Mouse (Mus musculus) midbrain, embryonic 10.5 days (tissue): ENCODE measurements around the gene Prkd2. TPM values are rescaled to one million over a fixed set of nuclear protein-coding genes. Genes with fewer than 3 reads are reported as not detected.

Experiments
- DNase-seq: peaks from one replicate; pipeline ENCODE4 v3.0.0-alpha.2; 2017; ENCODE audit warnings: low spot score
- H3K27ac ChIP-seq: fragments of 300-500 bp; sonication (generic); replicated peaks from 2 replicates; pipeline ENCODE4 v1.5.1; 2016; ENCODE audit warnings: mild to moderate bottlenecking
- H3K27me3 ChIP-seq: fragments of 300-500 bp; sonication (generic); 2 replicates; pipeline ENCODE4 v1.6.1; 2016; ENCODE audit warnings: low read depth, mild to moderate bottlenecking; ENCODE audit not compliant: poor library complexity, severe bottlenecking
- H3K36me3 ChIP-seq: fragments of 300-500 bp; sonication (generic); 2 replicates; pipeline ENCODE4 v1.6.1; 2016; ENCODE audit warnings: mild to moderate bottlenecking, moderate library complexity
- H3K4me1 ChIP-seq: fragments of 300-500 bp; sonication (generic); 2 replicates; pipeline ENCODE4 v1.6.1; 2016
- H3K4me3 ChIP-seq: fragments of 300-500 bp; sonication (generic); 2 replicates; pipeline ENCODE4 v1.5.1; 2016; ENCODE audit warnings: mild to moderate bottlenecking, moderate library complexity
- H3K9me3 ChIP-seq: fragments of 300-500 bp; sonication (generic); replicated peaks from 2 replicates; pipeline ENCODE4 v1.6.1; 2016; ENCODE audit warnings: mild to moderate bottlenecking
- WGBS: fragments of 180-500 bp; shearing (Covaris S2); methylation state at CpG from one replicate; pipeline ENCODE4 v1.1.7; 2016; 5-methylcytosine and 5-hydroxymethylcytosine counted together
- polyA plus RNA-seq: library from polyadenylated mRNA; unstranded; fragments of >200 nt; fragmentation: Nextera tagmentation; extraction: Ambion mirVana; gene quantifications from 2 replicates; pipeline ENCODE4 v1.2.1, GENCODE M21; 2016

The Prkd2 gene
- polyA plus RNA-seq, 1 experiment from 2014 or later = 11.1 TPM

GRCm38 (mm10) chr7:16816078-16816474, 26.6 kb upstream of the Prkd2 start:
- Histone ChIP-seq H3K36me3 (peaks cover 26% of the 10 kb centered on the region), H3K27me3 (peaks cover 34% of the 10 kb centered on the region), H3K9me3 (no peaks in the 10 kb centered on the region), H3K27ac (peak overlapping the region; percentile 100), H3K4me3 (peak overlapping the region; percentile 98), H3K4me1 (peaks cover 74% of the 10 kb centered on the region)
- peak; percentile 79 for DNase-seq
- WGBS = 0% methylated on average over 48 of the region's 55 CpGs

- H3K27me3 ChIP-seq = peaks cover 28% of the 10 kb centered on the region
- H3K36me3 ChIP-seq = peaks cover 26% of the 10 kb centered on the region
- DNase-seq = peak; percentile 66
- peaks cover 74% of the 10 kb centered on the region for H3K4me1 ChIP-seq
- H3K9me3 ChIP-seq = no peaks in the 10 kb centered on the region
- peak within 1 kb of the TSS; percentile 98 for H3K4me3 ChIP-seq
- peak within 1 kb of the TSS; percentile 100 for H3K27ac ChIP-seq
- WGBS = under 1% methylated on average over 64 of the region's 64 CpGs
These were observed 26.1 kb upstream of the Prkd2 start, which contains the start of gene Fkrp for GRCm38 (mm10) chr7:16816475-16817122. Fkrp (minus strand) TSS chr7:16816732.

GRCm38 (mm10) chr7:16817693-16818092, 25.0 kb upstream of the Prkd2 start:
- Histone ChIP-seq H3K4me1 (peaks cover 72% of the 10 kb centered on the region), H3K36me3 (peaks cover 33% of the 10 kb centered on the region), H3K27me3 (peaks cover 18% of the 10 kb centered on the region), H3K9me3 (no peaks in the 10 kb centered on the region), H3K27ac (peak overlapping the region; percentile 100; the same call in 1 of the 2 replicates), H3K4me3 (peak overlapping the region; percentile 98)
- WGBS = 80% methylated on average over 3 of the region's 3 CpGs
- DNase-seq = no peak

GRCm38 (mm10) chr7:16819794-16820193, 22.9 kb upstream of the Prkd2 start:
- Histone ChIP-seq H3K4me1 (peaks cover 66% of the 10 kb centered on the region), H3K9me3 (no peaks in the 10 kb centered on the region), H3K27me3 (no peaks in the 10 kb centered on the region), H3K27ac (no peak overlapping the region), H3K4me3 (0 out of 2 replicates have a peak overlapping the region, but pooled peaks have one; percentile 18), H3K36me3 (peaks cover 33% of the 10 kb centered on the region)
- WGBS = 88% methylated on average over 5 of the region's 5 CpGs
- no peak for DNase-seq

- no peak for DNase-seq
- Histone ChIP-seq H3K9me3 (no peaks in the 10 kb centered on the region), H3K27me3 (no peaks in the 10 kb centered on the region), H3K36me3 (peaks cover 38% of the 10 kb centered on the region), H3K27ac (no peak overlapping the region), H3K4me1 (peaks cover 61% of the 10 kb centered on the region), H3K4me3 (no peak overlapping the region)
- 75% methylated on average over 5 of the region's 5 CpGs for WGBS
These were observed 22.4 kb upstream of the Prkd2 start for GRCm38 (mm10) chr7:16820271-16820763.

- Histone ChIP-seq H3K27me3 (no peaks in the 10 kb centered on the region), H3K9me3 (no peaks in the 10 kb centered on the region), H3K36me3 (peaks cover 46% of the 10 kb centered on the region), H3K4me1 (peaks cover 53% of the 10 kb centered on the region), H3K4me3 (peak overlapping the region; percentile 11; the same call in 1 of the 2 replicates), H3K27ac (no peak overlapping the region)
- 29% methylated on average over 3 of the region's 3 CpGs for WGBS
- peak; percentile 44 for DNase-seq
These were observed 21.6 kb upstream of the Prkd2 start for GRCm38 (mm10) chr7:16821091-16821490.

- DNase-seq = no peak
- no peaks in the 10 kb centered on the region for H3K9me3 ChIP-seq
These were observed 21.0 kb upstream of the Prkd2 start for GRCm38 (mm10) chr7:16821669-16822101.

GRCm38 (mm10) chr7:16823734-16824133, 19.0 kb upstream of the Prkd2 start:
- Histone ChIP-seq H3K9me3 (no peaks in the 10 kb centered on the region), H3K27ac (no peak overlapping the region), H3K4me3 (no peak overlapping the region), H3K36me3 (peaks cover 70% of the 10 kb centered on the region), H3K4me1 (peaks cover 34% of the 10 kb centered on the region), H3K27me3 (no peaks in the 10 kb centered on the region)
- 90% methylated on average over 5 of the region's 5 CpGs for WGBS
- no peak for DNase-seq

More at GRCm38 (mm10) chr7:16821669-16822101, 21.0 kb upstream of the Prkd2 start:
- H3K27ac ChIP-seq = no peak overlapping the region
- H3K27me3 ChIP-seq = no peaks in the 10 kb centered on the region
- peaks cover 52% of the 10 kb centered on the region for H3K4me1 ChIP-seq
- WGBS = 83% methylated on average over 4 of the region's 4 CpGs
- H3K36me3 ChIP-seq = peaks cover 52% of the 10 kb centered on the region
- H3K4me3 ChIP-seq = no peak overlapping the region

GRCm38 (mm10) chr7:16825785-16826184, 16.9 kb upstream of the Prkd2 start:
- Histone ChIP-seq H3K27me3 (no peaks in the 10 kb centered on the region), H3K9me3 (no peaks in the 10 kb centered on the region), H3K36me3 (peaks cover 89% of the 10 kb centered on the region), H3K27ac (no peak overlapping the region), H3K4me3 (no peak overlapping the region), H3K4me1 (peaks cover 13% of the 10 kb centered on the region)
- 90% methylated on average over 10 of the region's 10 CpGs for WGBS
- DNase-seq = no peak

- Histone ChIP-seq H3K4me1 (peaks cover 5% of the 10 kb centered on the region), H3K36me3 (peaks cover 97% of the 10 kb centered on the region), H3K4me3 (no peak overlapping the region), H3K27me3 (no peaks in the 10 kb centered on the region), H3K27ac (no peak overlapping the region), H3K9me3 (no peaks in the 10 kb centered on the region)
- WGBS = 91% methylated on average over 5 of the region's 5 CpGs
- DNase-seq = no peak
These were observed 16.1 kb upstream of the Prkd2 start for GRCm38 (mm10) chr7:16826571-16826970.

- peaks cover 100% of the 10 kb centered on the region for H3K36me3 ChIP-seq
- H3K4me3 ChIP-seq = no peak overlapping the region
- DNase-seq = no peak
- no peaks in the 10 kb centered on the region for H3K27me3 ChIP-seq
- WGBS = 88% methylated on average over 4 of the region's 4 CpGs
- no peak overlapping the region for H3K27ac ChIP-seq
- H3K4me1 ChIP-seq = no peaks in the 10 kb centered on the region
- H3K9me3 ChIP-seq = no peaks in the 10 kb centered on the region
These were observed 15.4 kb upstream of the Prkd2 start for GRCm38 (mm10) chr7:16827274-16827673.

- no peaks in the 10 kb centered on the region for H3K27me3 ChIP-seq
- H3K9me3 ChIP-seq = no peaks in the 10 kb centered on the region
- no peak overlapping the region for H3K4me3 ChIP-seq
- WGBS = 91% methylated on average over 9 of the region's 9 CpGs
- no peaks in the 10 kb centered on the region for H3K4me1 ChIP-seq
- no peak overlapping the region for H3K27ac ChIP-seq
- peaks cover 99% of the 10 kb centered on the region for H3K36me3 ChIP-seq
- no peak for DNase-seq
These were observed 12.3 kb upstream of the Prkd2 start for GRCm38 (mm10) chr7:16830449-16830848.
